Mouse (Mus musculus): Measurements from ENCODE around the gene Cnnm1.

Gene Cnnm1

GRCm38 (mm10) chr19:43511621-43512620 lies 71.7 kb downstream of the Cnnm1 start:
- DNase-seq (ENCODE audit: low read depth), result no peak

GRCm38 (mm10) chr19:43513874-43514273 lies 73.6 kb downstream of the Cnnm1 start:
- DNase-seq (ENCODE audit: low read depth), result no peak

- DNase-seq (ENCODE audit: low read depth), result no peak
These were observed 75.6 kb downstream of the Cnnm1 start for GRCm38 (mm10) chr19:43515668-43516396.

- no peak for DNase-seq (ENCODE audit: low read depth)
These were observed 76.3 kb downstream of the Cnnm1 start for GRCm38 (mm10) chr19:43516397-43517035.

GRCm38 (mm10) chr19:43517320-43517719 lies 77.1 kb downstream of the Cnnm1 start:
- DNase-seq (ENCODE audit: low read depth), result no peak

GRCm38 (mm10) chr19:43517808-43518207 lies 77.6 kb downstream of the Cnnm1 start:
- no peak for DNase-seq (ENCODE audit: low read depth)

GRCm38 (mm10) chr19:43518261-43518660 lies 78.0 kb downstream of the Cnnm1 start:
- DNase-seq (ENCODE audit: low read depth), result no peak

- no peak for DNase-seq (ENCODE audit: low read depth)
These were observed 79.0 kb downstream of the Cnnm1 start for GRCm38 (mm10) chr19:43519226-43519625.

GRCm38 (mm10) chr19:43520402-43520801 lies 80.2 kb downstream of the Cnnm1 start:
- DNase-seq (ENCODE audit: low read depth), result no peak

- no peak for DNase-seq (ENCODE audit: low read depth)
These were observed 81.1 kb downstream of the Cnnm1 start for GRCm38 (mm10) chr19:43521362-43521761.

GRCm38 (mm10) chr19:43521996-43522395 lies 81.8 kb downstream of the Cnnm1 start:
- no peak for DNase-seq (ENCODE audit: low read depth)

GRCm38 (mm10) chr19:43523551-43523950 lies 83.3 kb downstream of the Cnnm1 start:
- no peak for DNase-seq (ENCODE audit: low read depth)

GRCm38 (mm10) chr19:43524187-43525103 lies 84.2 kb downstream of the Cnnm1 start, which contains the start of gene Got1:
Gene Got1, minus strand, starts transcription at chr19:43524605.
- DNase-seq (ENCODE audit: low read depth), result peak; percentile 91

GRCm38 (mm10) chr19:43525104-43525482 lies 84.9 kb downstream of the Cnnm1 start:
- DNase-seq (ENCODE audit: low read depth), result no peak

- DNase-seq (ENCODE audit: low read depth), result no peak
These were observed 85.3 kb downstream of the Cnnm1 start for GRCm38 (mm10) chr19:43525566-43525965.

- DNase-seq (ENCODE audit: low read depth), result no peak
These were observed 85.8 kb downstream of the Cnnm1 start for GRCm38 (mm10) chr19:43526025-43526424.

GRCm38 (mm10) chr19:43527131-43527530 lies 86.9 kb downstream of the Cnnm1 start:
- no peak for DNase-seq (ENCODE audit: low read depth)

- no peak for DNase-seq (ENCODE audit: low read depth)
These were observed 87.9 kb downstream of the Cnnm1 start for GRCm38 (mm10) chr19:43528056-43528587.

GRCm38 (mm10) chr19:43530197-43530770 lies 90.0 kb downstream of the Cnnm1 start:
- DNase-seq (ENCODE audit: low read depth), result peak; percentile 80

- no peak for DNase-seq (ENCODE audit: low read depth)
These were observed 90.7 kb downstream of the Cnnm1 start for GRCm38 (mm10) chr19:43530921-43531320.

GRCm38 (mm10) chr19:43535372-43535771 lies 95.1 kb downstream of the Cnnm1 start:
- DNase-seq (ENCODE audit: low read depth), result no peak

All from fibroblast of lung, adult 2 months (primary cell).